Mouse (Mus musculus): Measurements from ENCODE around the gene Pet100. TPM values are rescaled to one million over a fixed set of nuclear protein-coding genes. Genes with fewer than 3 reads are reported as not detected.
A peak's percentile ranks its signal among the peaks of the same experiment; 100 is the strongest.

Pet100 gene
- total RNA-seq, 2 experiments from 2014 or later = 48.6 to 137 TPM

DNA sequence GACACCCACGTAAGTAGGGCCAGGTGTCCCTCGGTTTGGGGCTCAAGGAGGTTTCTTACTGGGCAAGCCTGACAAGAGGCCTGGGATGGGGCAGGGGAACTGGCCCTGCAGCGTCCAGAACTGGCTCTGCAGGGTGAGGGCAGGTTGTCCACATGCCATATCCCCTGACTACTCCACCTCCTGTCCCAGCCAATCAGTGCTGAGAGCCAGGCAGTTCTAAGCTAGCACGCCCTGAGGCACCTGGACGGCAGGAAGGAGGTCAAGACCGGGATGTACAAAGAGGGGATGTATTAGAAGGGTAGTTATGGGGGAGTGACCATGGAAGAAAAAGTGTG, 11.6 kb upstream of the Pet100 start:
- no peak for ATAC-seq (replicated peaks; ENCODE audit: low FRiP score, poor library complexity, severe bottlenecking)

DNA sequence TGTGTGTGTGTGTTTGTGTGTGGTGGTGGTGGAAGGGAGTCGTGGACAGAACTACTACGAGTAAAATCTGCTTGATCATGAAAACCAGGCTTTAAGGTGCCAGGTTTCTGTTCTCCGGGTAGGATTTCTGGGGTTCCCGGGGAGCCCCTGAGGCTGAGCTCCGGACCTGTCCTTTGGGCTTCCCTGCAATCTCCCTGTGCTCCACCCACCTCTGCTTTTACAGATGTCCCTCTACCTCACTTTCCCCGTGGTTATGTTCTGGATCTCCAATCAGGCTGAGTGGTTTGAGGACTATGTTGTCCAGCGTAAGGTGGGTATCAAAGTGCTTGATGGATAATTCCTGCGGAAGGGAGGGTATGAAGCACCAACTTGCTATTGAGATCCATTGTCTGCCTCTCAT, 771 bp downstream of the Pet100 start:
- ATAC-seq (replicated peaks; ENCODE audit: low FRiP score, poor library complexity, severe bottlenecking) = no peak

DNA sequence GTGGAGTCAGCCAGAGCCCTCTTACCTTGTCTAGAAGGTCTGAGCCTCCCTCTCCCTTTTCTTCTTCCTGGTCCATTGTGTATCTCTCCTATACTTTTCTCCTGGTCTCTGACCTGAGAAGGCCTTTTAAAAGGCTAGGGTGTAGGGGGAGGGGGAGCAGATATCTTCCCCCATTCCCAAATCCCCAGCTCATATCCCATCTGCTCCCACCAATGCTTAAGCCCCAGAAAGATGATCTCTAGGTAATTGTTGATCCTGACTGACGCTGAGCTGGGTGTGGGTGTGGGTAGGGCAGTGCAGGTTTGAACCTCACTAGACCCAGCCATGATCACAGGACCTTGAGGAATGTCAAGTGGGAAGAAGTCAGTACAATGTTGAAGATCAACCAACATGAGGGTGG, 4.1 kb downstream of the Pet100 start, which contains the start of gene Pcp2:
Gene Pcp2 (minus strand): TSS at position 101 of the 400 bp plus-strand sequence.
- ATAC-seq (replicated peaks; ENCODE audit: low FRiP score, poor library complexity, severe bottlenecking) = no peak

DNA sequence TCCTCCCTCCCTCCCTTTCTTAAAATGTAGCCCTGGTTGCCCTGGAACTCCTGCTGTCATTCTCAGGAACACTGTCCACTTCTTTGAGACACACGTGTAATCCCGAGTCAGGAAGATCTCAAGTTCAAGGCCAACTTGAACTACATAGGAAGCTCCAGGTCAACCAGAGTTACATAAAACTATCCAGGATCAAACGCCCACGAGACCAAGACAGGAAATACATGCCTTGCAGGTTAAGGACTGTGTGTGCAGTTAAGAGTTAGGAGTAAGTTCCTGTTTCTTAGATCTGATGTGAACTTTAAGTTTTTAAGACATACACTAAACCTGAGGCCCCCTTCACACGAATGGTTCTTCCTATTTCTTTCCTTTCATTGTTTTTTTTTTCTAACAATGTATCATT, 5.6 kb downstream of the Pet100 start:
- no peak for ATAC-seq (replicated peaks; ENCODE audit: low FRiP score, poor library complexity, severe bottlenecking)

- ATAC-seq (replicated peaks; ENCODE audit: low FRiP score, poor library complexity, severe bottlenecking) = no peak
Measured at GRCm38 (mm10) chr8:3628014-3628413, 6.7 kb downstream of the Pet100 start.

DNA sequence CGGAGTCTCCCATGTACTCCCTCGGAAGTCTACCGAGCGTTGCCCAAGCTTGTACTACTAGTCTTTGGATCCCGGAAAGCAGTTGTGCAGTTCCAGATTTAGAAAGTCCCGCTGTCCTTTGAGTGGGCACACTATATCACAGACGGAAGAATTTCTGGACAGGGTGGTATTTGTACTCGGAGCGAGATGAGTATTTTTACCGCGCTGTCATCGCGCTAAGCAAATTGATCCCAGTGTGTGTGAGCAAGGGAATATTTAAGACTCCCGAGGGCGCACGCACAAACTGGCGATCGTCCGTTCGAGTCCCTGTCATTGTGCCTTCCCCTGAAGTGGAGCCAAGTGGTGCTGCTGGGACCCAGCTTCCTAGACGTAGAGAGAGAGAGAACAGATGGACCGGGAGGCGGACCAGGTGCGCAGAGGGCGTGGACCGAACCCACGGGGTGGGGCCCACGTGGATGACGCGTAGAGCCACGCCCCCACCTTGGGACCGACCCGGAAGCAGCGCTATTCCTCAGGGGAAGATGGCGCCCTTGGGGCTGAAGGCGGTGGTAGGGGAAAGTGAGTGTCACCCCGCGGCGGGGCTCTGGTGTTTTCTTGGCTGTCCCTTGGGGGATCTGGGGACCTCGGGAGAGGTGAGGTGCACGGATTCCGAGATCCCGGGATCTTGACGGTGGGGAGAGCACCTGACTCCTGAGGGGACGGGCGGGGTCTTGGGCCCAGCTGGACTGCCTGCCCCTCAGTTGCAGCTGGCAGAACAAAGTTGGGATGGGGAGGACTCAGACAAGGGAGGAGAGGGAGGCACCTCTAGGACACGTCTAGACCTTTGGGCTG, 9.5 kb downstream of the Pet100 start, which contains the start of gene Stxbp2:
Gene Stxbp2 (plus strand): TSS at position 309 of the 831 bp plus-strand sequence.
- ATAC-seq (replicated peaks; ENCODE audit: low FRiP score, poor library complexity, severe bottlenecking) = peak; percentile 97

DNA sequence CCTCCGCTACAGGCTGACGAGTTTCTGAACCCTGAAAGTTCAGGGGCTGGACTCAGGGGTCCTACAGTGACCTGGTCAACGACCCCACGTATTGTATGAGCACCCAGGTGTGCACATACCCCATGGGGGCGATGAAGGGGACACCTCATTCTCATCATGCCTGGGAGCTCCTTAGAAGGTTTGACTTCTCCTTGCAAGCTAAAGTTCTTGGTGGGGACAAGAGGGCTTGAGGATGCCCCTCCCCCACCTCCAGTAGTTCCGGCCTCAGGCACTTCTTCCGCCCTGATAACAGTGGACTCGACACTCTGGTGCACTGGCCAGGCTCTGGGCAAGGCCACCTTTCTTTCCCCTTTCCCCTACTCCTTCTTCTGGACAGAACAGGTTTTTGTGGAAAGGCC, 10.1 kb downstream of the Pet100 start:
- no peak for ATAC-seq (replicated peaks; ENCODE audit: low FRiP score, poor library complexity, severe bottlenecking)

DNA sequence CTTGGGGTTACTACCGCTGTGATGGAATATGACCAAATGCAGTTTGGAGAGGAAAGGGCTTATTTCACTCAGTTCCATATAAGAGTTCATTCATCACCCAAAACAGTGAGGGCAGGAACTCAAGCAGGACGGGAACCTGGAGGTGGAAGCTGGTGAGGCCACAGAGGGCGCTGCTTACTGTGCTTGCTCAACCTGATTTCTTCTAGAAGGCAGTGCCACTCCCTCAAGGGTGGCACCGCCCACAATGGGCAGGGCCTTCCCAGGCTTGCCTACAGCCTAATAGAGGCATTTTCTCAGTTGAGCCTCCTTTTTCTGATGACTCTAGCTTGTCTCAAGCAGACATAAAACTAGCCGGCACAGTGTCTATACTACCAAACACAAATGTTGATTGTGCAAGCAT, 24.5 kb downstream of the Pet100 start:
- peak; percentile 81 for ATAC-seq (replicated peaks; ENCODE audit: low FRiP score, poor library complexity, severe bottlenecking)

- no peak for ATAC-seq (replicated peaks; ENCODE audit: low FRiP score, poor library complexity, severe bottlenecking)
Measured at GRCm38 (mm10) chr8:3646824-3647531, 25.6 kb downstream of the Pet100 start.

DNA sequence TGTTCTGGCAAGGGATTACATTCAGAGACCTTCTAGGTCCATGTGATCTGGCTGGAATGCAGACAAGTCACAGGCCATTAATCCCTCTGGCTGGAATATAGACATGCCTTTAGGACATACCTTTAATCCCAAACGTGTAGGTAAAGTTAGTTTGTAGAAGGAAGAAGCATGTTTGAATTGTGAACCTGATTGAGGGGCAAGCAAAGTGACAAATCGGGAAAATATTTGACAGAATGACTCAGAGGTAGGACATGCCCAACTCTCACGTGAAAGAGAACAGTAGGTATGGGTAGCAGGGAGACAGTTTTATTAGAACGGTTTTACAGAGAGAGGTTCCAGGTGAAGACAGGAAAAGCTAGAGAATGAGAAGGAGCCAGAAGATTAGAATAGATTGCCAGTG, 26.2 kb downstream of the Pet100 start:
- no peak for ATAC-seq (replicated peaks; ENCODE audit: low FRiP score, poor library complexity, severe bottlenecking)

- no peak for ATAC-seq (replicated peaks; ENCODE audit: low FRiP score, poor library complexity, severe bottlenecking)
Measured at GRCm38 (mm10) chr8:3648268-3648667, 26.9 kb downstream of the Pet100 start.

- ATAC-seq (replicated peaks; ENCODE audit: low FRiP score, poor library complexity, severe bottlenecking) = no peak
Measured at GRCm38 (mm10) chr8:3648990-3649389, 27.6 kb downstream of the Pet100 start.

- ATAC-seq (replicated peaks; ENCODE audit: low FRiP score, poor library complexity, severe bottlenecking) = no peak
Measured at GRCm38 (mm10) chr8:3652845-3653244, 31.5 kb downstream of the Pet100 start.

- ATAC-seq (replicated peaks; ENCODE audit: low FRiP score, poor library complexity, severe bottlenecking) = no peak
Measured at GRCm38 (mm10) chr8:3654726-3655508, 33.6 kb downstream of the Pet100 start.

DNA sequence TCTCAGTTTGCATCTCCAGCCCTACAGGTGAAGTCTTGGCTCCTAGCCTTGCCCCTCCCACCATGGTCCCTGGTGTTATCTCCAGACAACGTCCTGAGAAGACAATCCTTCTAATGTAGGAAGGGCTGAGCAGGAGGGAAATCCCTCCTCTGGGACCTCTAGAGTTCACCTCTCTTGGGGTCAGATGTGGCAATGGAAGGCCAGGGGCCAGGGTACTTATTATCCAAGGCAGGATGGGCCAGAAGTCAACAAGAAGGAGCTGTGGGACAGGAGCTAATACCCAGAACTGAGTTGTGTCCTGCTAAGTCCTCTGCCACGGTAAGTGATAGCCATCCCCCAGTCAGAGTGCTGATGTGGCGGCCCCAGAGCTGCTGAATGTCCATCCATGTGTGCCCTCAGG, 34.2 kb downstream of the Pet100 start, which contains the start of gene Retn:
Gene Retn (plus strand): TSS at position 245 of the 400 bp plus-strand sequence.
- no peak for ATAC-seq (replicated peaks; ENCODE audit: low FRiP score, poor library complexity, severe bottlenecking)

DNA sequence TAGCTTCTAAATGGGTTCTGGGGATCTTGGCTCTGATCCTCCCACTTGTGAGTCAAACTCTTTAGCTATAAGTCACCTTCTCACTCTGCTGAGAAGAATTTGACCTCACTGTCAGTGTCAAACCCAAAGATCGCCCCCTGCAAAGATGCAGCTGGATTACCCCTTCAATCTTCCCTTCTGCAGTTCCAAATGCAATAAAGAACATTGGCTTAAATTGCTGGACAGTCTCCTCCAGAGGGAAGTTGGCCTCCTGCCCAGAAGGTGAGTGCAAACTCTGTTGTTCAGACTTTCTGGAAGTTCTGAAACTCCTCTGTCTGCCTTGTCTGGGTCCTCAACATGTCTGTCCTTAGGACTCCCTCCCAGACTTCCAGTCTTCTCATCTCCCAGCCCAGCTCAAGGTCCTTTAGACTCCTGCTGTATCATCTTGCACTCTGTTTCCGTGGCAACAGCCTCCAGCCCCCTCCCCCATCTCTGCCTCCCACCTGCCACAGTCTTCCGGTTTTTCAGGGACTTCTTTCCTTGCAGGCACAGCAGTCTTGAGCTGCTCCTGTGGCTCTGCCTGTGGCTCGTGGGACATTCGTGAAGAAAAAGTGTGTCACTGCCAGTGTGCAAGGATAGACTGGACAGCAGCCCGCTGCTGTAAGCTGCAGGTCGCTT, 35.5 kb downstream of the Pet100 start:
- no peak for ATAC-seq (replicated peaks; ENCODE audit: low FRiP score, poor library complexity, severe bottlenecking)

GRCm38 (mm10) chr8:3660889-3661288, 39.5 kb downstream of the Pet100 start:
- no peak for ATAC-seq (replicated peaks; ENCODE audit: low FRiP score, poor library complexity, severe bottlenecking)

- no peak for ATAC-seq (replicated peaks; ENCODE audit: low FRiP score, poor library complexity, severe bottlenecking)
Measured at GRCm38 (mm10) chr8:3664405-3664804, 43.1 kb downstream of the Pet100 start.

GRCm38 (mm10) chr8:3665507-3665906, 44.2 kb downstream of the Pet100 start, which contains the start of gene Mcemp1:
Mcemp1 (plus strand) TSS chr8:3665754.
- no peak for ATAC-seq (replicated peaks; ENCODE audit: low FRiP score, poor library complexity, severe bottlenecking)

- ATAC-seq (replicated peaks; ENCODE audit: low FRiP score, poor library complexity, severe bottlenecking) = no peak
Measured at GRCm38 (mm10) chr8:3670388-3670787, 49.0 kb downstream of the Pet100 start.
